Mouse (Mus musculus) stomach, postnatal 0 days (tissue): ENCODE data around the gene Psmd8. TPM values are rescaled to one million over a fixed set of nuclear protein-coding genes. Genes with fewer than 3 reads are reported as not detected.
A peak's percentile ranks its signal among the peaks of the same experiment; 100 is the strongest.

Source experiments
- ATAC-seq: fragments of 200-750 bp; cut with Nextera tagmentation; 2 replicates; pipeline ENCODE4 v1.8.0; 2017; ENCODE audit not compliant: low FRiP score, low TSS enrichment
- DNase-seq: peaks from one replicate; pipeline ENCODE4 v3.0.0-alpha.2; 2016; ENCODE audit warnings: low spot score
- H3K27ac ChIP-seq: fragments of 300-500 bp; sonication (generic); replicated peaks from 2 replicates; pipeline ENCODE4 v1.5.1; 2014; ENCODE audit warnings: mild to moderate bottlenecking, control low read depth
- H3K27me3 ChIP-seq: fragments of 300-500 bp; sonication (generic); 2 replicates; pipeline ENCODE4 v1.6.1; 2014; ENCODE audit warnings: low read length; ENCODE audit not compliant: control insufficient read depth, insufficient read depth
- H3K36me3 ChIP-seq: fragments of 300-500 bp; sonication (generic); 2 replicates; pipeline ENCODE4 v1.6.1; 2014; ENCODE audit warnings: low read length, mixed read lengths; ENCODE audit not compliant: control insufficient read depth, insufficient read depth
- H3K4me1 ChIP-seq: fragments of 300-500 bp; sonication (generic); replicated peaks from 2 replicates; pipeline ENCODE4 v1.6.1; 2014; ENCODE audit warnings: antibody characterized with exemption; ENCODE audit not compliant: control insufficient read depth, insufficient read depth
- H3K4me2 ChIP-seq: fragments of 300-500 bp; sonication (generic); replicated peaks from 2 replicates; pipeline ENCODE4 v1.6.1; 2014; ENCODE audit warnings: low read depth, mild to moderate bottlenecking, control low read depth, moderate library complexity
- H3K4me3 ChIP-seq: fragments of 300-500 bp; sonication (generic); 2 replicates; pipeline ENCODE4 v1.5.1; 2014; ENCODE audit warnings: low read depth, low read length, control low read depth
- H3K9ac ChIP-seq: fragments of 300-500 bp; sonication (generic); 2 replicates; pipeline ENCODE4 v1.6.1; 2014; ENCODE audit warnings: mild to moderate bottlenecking, low read length, control low read depth, mixed read lengths
- H3K9me3 ChIP-seq: fragments of 300-500 bp; sonication (generic); 2 replicates; pipeline ENCODE4 v1.6.1; 2016; ENCODE audit warnings: low read length; ENCODE audit not compliant: control insufficient read depth
- CTCF ChIP-seq: IDR thresholded peaks from 2 replicates; pipeline ENCODE4 v1.5.1; 2016; ENCODE audit warnings: antibody characterized with exemption, low read depth, mild to moderate bottlenecking, moderate library complexity
- EP300 ChIP-seq: optimal IDR thresholded peaks from 2 replicates; pipeline ENCODE3; 2016; ENCODE audit warnings: antibody characterized with exemption
- WGBS: fragments of 180-500 bp; shearing (Covaris S2); extraction: QIAGEN DNeasy Blood & Tissue Kit; methylation state at CpG from one replicate; pipeline ENCODE4 v1.1.7; 2014; 5-methylcytosine and 5-hydroxymethylcytosine counted together
- polyA plus RNA-seq: library from polyadenylated mRNA; unstranded; fragments of >200 nt; fragmentation: Nextera tagmentation; extraction: Ambion mirVana; gene quantifications from 2 replicates; pipeline ENCODE4 v1.2.1, GENCODE M21; 2015

Gene Psmd8
- 262 and 269 TPM in 2 replicates for polyA plus RNA-seq

DNA sequence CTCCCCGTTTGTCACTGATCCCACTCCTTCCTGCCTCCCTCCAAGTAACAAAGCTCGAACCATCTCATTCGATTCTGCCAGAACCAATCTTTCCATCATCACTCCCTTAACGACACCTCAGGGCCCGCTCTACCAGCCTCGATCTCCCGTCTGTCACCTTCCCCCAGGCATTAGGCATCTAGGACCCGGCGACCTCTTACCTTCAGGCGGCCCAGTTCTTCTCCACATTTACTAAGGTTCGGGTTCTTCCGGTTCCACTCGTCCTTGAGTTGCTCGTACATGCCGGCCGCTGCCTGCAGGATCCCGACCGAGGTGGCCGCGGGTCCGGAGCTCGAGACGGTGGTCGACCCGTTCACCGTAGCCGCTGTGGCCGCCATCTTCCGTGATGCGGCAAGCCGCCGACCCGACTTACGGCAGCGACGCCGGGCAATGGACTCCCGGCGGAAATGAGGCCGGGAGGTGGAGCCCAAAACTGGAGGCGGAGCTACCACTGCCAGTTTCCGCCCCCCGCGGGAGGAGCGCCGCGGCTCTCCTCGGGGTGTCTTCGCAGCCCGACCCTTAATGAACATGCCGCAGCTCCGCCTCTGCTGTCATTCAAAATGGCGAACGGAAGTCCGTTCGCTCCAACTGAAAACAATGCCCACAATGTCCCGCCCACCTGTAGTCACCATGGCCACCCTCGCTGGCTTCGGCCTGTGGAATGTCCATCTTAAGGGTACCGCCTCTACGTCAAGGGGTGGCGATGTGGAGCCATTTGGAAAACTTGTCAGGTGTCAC, at the start of gene Psmd8:
TSS of gene Psmd8 (minus strand) at position 625 of the 777 bp plus-strand sequence.
- Histone ChIP-seq H3K36me3 (peaks cover 9% of the 10 kb centered on the region), H3K4me2 (peak within 1 kb of the TSS; percentile 86), H3K27me3 (no peaks in the 10 kb centered on the region), H3K9me3 (no peaks in the 10 kb centered on the region), H3K4me1 (peaks cover 4% of the 10 kb centered on the region; the same call in 1 of the 2 replicates), H3K9ac (peak within 1 kb of the TSS; percentile 81), H3K27ac (peak within 1 kb of the TSS; percentile 75), H3K4me3 (peak within 1 kb of the TSS; percentile 81)
- ATAC-seq (peak; percentile 97), DNase-seq (peak; percentile 98)
- under 1% methylated on average over 62 of the region's 62 CpGs for WGBS
- TF ChIP-seq EP300 (no peak), CTCF (peak; percentile 71)

DNA sequence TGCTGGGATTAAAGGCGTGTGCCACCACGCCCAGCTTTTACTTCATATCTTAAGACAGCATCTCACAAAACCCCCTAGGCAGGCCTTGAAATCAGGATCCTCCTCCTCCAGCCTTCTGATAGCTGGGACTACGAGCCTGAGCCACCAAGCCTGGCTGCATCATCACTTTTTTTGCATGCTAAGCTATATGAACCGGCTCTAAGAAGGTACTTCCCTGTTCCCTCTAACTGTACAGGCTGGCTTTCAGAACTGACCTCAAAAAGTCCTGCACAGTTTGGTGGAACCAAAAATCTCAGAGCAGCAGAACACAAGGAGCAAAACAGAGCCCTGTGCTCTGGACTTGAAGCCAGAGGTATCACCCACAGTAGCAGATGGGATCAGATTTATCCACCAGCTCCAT, 47.7 kb upstream of the Psmd8 start:
- Histone ChIP-seq H3K4me3 (no peak overlapping the region), H3K9ac (no peak overlapping the region), H3K27me3 (no peaks in the 10 kb centered on the region), H3K9me3 (no peaks in the 10 kb centered on the region), H3K4me1 (0 out of 2 replicates have a peak, but pooled peaks cover 2% of the 10 kb centered on the region), H3K27ac (0 out of 2 replicates have a peak overlapping the region, but pooled peaks have one; percentile 13), H3K4me2 (no peak overlapping the region), H3K36me3 (no peaks in the 10 kb centered on the region; the same call in 1 of the 2 replicates)
- WGBS: 70% methylated on average over 4 of the region's 4 CpGs
- TF ChIP-seq EP300 (no peak), CTCF (no peak)
- DNase-seq (no peak), ATAC-seq (no peak)

DNA sequence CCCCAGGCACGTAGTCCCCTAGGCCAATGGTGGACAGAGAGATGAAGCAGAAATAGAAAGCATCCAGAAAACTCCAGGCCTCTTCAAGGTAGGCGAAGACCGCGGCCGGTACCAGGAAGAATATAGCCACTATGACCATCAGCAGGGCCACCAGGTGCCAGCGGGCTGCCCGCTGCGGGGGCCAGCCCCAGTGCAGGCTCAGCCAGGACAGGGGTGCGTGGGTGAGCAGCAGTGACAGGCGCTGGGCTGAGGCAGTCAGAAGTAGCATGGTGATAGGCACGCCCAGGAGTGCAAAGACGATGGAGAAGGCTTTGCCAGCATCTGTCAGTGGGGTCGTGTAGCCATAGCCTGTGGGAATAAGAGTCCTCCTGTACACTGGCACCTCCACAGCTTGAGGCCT, 45.0 kb upstream of the Psmd8 start:
- no peak overlapping the region for H3K4me2 ChIP-seq
- no peaks in the 10 kb centered on the region; the same call in 1 of the 2 replicates for H3K36me3 ChIP-seq
- DNase-seq: no peak
- no peaks in the 10 kb centered on the region for H3K4me1 ChIP-seq
- H3K9ac ChIP-seq: no peak overlapping the region
- ATAC-seq: no peak
- TF ChIP-seq EP300: no peak
- TF ChIP-seq CTCF: no peak
- no peaks in the 10 kb centered on the region for H3K27me3 ChIP-seq
- no peak overlapping the region for H3K27ac ChIP-seq
- H3K4me3 ChIP-seq: no peak overlapping the region
- 80% methylated on average over 13 of the region's 13 CpGs for WGBS
- no peaks in the 10 kb centered on the region for H3K9me3 ChIP-seq

GRCm38 (mm10) chr7:29224756-29225394, 44.4 kb upstream of the Psmd8 start:
- ATAC-seq (no peak), DNase-seq (no peak)
- H3K4me3 ChIP-seq: no peak overlapping the region
- H3K27ac ChIP-seq: no peak overlapping the region
- no peak overlapping the region for H3K4me2 ChIP-seq
- H3K4me1 ChIP-seq: no peaks in the 10 kb centered on the region
- TF ChIP-seq EP300 (no peak), CTCF (no peak)
- H3K27me3 ChIP-seq: no peaks in the 10 kb centered on the region
- H3K36me3 ChIP-seq: no peaks in the 10 kb centered on the region; the same call in 1 of the 2 replicates
- H3K9me3 ChIP-seq: peaks cover under 1% of the 10 kb centered on the region; the same call in 1 of the 2 replicates
- no peak overlapping the region for H3K9ac ChIP-seq
- 18% methylated on average over 16 of the region's 16 CpGs for WGBS

DNA sequence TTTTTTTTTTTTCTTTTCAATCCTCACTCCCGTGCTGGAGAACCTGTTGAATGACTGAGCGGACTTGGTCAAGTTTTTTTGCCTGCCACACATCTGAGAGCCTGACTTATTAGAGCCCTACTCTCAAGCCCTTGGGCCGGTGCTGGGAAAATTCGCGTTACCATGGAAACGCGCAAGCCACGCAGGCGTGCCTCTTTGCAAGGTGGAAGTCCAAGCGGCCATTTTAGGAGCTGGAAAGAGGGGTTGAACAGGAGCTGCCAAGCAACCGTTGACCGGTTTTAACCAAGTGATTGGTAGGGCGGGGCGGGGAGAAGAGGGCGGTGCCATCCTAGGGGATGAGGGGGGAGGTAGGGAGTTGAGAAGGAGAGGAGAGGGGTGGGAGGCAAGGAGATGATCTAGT, 34.3 kb upstream of the Psmd8 start:
- H3K27ac ChIP-seq: no peak overlapping the region
- peaks cover 9% of the 10 kb centered on the region; the same call in 1 of the 2 replicates for H3K9me3 ChIP-seq
- H3K4me3 ChIP-seq: no peak overlapping the region
- ATAC-seq (no peak), DNase-seq (no peak)
- WGBS: 48% methylated on average over 15 of the region's 15 CpGs
- H3K4me2 ChIP-seq: no peak overlapping the region
- no peaks in the 10 kb centered on the region for H3K27me3 ChIP-seq
- H3K9ac ChIP-seq: no peak overlapping the region
- H3K36me3 ChIP-seq: no peaks in the 10 kb centered on the region
- no peaks in the 10 kb centered on the region for H3K4me1 ChIP-seq
- TF ChIP-seq EP300: no peak
- TF ChIP-seq CTCF: no peak

DNA sequence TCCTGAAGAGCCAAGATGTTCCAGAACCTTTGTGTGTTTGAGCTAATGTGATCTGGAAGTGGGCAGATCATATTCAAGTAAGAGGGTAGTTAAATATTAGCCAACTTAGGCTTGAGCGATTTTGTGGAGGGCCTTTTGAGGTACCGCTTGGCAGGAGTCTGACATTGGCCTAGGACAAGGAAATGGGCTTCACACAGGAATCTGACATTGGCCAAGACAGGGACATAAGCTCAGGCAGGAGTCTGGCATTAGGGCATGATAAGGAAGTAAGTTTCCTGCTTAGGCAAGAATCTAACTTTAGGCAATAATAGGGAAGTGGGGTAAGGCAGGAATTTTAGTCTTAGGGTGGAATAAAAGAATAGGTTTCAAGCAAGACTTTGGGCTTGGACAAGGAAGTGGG, 33.7 kb upstream of the Psmd8 start:
- WGBS: 60% methylated on average over 2 of the region's 2 CpGs
- Histone ChIP-seq H3K4me3 (no peak overlapping the region), H3K9ac (no peak overlapping the region), H3K27ac (no peak overlapping the region), H3K36me3 (no peaks in the 10 kb centered on the region), H3K4me2 (no peak overlapping the region), H3K9me3 (peaks cover 3% of the 10 kb centered on the region; the same call in 1 of the 2 replicates), H3K4me1 (no peaks in the 10 kb centered on the region), H3K27me3 (no peaks in the 10 kb centered on the region)
- no peak for ATAC-seq
- no peak for DNase-seq
- TF ChIP-seq CTCF: no peak
- no peak for TF ChIP-seq EP300
